Mouse (Mus musculus) thymus, postnatal 14 days (tissue): Measurements from ENCODE around the gene Trappc10.

ENCODE experiments used
- DNase-seq: peaks from one replicate; pipeline ENCODE4 v3.0.0; 2021

Gene Trappc10

DNA sequence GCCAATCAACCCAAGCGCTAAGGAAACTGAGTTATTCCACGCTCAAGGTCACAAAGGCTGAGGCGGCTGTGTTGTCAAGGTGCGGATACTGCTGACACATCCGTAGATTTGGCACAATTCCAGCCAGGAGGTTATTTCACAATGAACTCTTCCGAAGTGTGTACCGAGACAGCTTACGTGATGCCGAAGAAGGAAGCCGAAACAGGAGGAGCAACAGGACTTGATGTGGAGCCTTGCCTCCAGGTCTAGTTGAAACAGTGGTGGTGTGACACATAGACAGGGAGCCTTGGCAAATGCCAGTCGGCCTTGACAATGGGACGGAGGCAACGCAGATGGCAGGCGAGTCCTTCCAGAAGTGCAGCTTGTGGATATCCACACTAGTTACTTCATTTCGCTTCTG is 86.4 kb downstream of the Trappc10 start:
- no peak for DNase-seq

DNA sequence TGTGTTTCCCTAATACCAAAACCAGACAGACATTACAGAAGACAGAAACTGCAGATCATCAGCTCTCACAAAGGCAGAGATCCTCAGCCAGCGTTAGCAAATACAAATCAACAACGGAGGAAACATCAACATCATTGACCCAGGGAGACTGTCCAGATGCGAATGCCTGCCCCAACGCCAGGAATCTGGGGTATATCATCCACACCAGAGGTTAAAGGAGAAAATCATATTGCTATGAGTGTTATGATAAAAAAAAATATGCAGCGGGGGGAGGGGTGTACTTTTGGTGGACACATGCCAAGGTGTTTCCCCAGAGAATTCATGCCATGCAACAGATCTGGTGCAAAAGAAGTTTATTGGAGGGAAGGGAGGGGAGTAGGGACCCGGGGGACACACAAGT is 87.5 kb downstream of the Trappc10 start:
- no peak for DNase-seq

DNA sequence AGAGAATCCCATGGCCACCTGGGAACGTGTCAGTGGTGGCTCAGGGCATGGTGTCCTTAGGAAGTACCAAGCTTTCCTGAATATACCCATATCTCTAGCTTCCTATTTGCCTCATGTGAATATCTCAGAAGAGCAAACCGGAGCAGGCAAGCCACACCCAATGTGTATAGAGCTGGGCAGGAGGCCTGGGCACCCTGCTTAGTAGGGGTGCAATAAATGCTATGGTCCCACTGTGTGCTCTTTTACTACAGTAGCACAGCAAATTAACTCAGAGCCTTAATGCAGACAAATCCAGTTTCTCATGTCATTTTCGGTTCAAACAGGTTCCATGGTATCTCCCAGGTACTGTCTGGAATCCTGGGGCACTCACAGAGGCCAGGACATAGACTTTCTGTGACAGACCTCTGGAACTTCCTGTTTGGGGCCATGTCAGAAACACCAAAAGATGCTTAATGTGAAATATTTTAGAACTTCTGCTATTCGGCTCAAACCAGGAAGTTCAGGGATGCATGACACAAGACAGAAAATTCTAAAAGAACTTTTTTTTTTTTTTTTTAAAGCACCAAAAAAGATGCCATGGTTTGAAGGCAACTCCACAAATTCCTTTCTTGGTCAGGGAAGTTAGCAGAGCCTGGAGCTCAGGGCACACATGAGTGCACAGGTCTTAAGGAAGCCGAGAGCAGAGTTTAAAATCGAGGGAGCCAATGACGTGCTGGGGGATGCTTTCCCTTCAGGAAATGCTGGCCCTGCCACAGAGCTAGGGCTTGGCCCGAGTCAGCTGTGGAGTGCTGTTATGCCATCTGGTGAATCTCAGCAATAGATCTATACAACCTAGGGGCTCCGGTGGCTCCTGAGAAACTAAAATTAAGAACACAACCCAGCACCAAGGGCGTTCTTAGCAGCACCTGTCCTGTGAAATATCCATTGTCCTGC is 95.3 kb downstream of the Trappc10 start:
- DNase-seq, result no peak

DNA sequence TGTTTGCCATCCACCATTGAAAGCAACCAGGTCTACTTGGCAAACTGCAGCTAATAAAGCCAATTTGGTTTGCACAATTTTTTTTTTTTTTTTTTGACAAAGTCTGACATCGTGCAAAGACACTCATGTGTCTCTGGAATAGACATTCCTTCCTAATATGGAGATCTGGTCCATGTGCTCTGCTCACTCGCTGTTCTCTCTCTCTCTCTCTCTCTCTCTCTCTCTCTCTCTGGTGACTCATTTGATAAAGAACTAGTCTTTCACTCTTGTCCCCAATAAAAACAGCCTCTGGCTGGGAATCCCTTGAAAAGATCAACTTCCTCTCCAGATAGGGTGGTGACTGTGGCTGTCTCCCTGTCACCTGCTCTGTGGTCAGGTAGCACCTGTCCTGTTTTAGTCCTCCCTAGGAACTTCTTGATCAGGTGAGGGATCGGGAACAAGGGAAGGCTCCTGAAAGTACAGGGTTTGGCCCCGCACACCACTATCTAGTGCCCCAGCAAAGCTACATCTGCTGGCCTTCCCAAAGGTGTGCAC is 96.5 kb downstream of the Trappc10 start:
- no peak for DNase-seq

DNA sequence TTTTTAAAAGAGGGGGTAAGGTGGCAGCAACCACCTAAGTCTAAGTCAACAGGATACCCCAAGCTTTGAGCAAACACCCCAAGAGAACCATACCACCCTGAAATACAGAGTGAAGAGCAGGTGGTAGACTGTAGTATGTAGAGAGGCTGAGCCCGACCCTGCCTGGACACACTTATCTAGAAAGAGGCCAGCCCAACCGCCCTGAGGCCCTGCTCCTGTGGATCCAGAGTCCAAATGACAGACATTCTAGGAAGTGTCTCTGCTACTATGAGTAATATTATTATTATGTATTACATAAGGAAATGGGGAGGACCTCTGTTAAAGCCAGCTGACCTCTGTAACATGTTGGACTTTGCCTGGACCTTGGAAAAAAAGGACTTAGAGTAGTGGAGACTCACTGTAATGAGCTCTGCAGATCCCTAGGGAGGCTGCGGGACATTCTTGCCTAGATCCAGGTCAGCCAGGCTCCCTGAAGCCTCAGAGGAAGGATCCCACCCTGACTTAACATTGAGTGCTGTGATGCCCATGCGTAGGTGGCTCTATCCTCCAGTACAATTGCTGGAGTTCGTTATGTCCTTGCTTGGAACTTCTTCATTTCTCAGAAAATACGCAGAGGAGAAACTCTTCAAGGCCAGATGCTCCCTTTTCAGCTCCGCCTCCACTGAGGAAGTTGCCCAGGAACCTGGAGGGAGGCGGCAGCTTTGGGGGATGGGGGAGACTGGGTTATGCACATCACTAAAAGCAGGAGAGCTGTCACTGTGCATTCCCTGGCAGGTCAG is 100.5 kb downstream of the Trappc10 start:
- no peak for DNase-seq

DNA sequence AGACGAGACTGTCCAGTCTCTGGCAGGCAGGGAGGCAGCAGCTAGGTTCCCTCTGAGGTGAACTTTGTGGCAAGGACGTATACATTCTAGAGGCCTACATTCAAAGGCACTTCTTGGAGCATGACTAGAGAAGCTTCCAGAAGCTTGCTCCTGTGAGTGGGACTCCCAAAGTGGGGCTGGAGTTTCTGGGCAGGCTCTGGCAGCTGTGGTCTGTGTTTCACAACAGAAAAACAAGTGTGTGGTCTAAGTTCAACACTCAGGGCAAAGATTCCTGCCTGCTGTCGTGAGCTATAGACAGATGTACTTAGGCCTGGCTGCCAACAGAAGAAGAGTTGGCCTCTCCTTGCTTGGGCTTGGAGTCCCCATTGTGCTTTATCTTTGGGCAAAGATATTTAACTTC is 103.6 kb downstream of the Trappc10 start:
- no peak for DNase-seq

DNA sequence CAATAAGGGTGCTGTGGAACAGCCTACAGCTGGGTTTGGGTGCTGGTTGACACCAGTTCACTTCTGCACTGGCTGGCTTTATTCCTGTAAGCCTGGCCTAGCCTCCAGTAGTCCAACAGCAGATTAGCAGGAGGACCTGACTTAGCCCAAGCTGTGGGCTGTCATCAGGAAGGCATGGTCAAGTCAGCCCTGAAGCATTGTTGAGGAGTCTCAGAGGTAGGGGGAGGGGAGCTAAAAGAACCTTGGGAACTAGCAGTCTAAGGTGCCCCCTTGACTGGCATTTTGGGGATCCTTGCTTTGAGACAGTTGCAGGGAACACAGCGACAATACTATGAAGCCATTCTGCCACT is 104.2 kb downstream of the Trappc10 start:
- DNase-seq, result no peak

DNA sequence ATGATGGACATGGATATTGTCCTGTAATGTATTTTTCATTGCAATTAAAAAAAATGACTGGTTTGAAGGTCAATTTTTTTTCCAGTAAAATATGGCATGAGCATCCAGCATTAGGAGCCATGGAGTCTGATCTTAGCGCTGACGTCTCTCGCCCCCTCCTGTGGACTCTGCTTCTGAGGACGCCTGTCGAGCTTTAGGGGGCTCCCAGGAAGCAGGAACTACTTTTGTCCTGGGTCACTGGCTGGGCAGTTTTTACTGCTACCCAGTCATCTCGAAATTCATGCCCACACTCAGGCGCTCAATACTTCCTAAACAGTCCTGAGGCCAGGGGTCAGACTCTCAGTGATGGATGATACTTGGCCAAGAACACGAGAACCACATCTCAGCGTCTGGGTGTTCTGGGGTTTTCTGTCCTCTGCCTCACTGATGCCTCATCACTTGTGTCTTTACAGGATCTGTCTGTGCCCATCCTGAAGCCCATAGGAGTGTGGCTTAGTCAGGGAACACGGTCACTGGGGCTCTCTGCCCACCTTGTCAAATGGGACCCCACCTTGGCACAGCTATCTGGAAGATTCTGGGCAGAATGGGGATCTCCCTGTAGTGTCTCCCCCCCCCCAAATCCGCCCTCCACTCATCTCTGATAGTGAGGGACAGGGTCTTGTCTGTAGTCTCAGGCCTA is 104.7 kb downstream of the Trappc10 start:
- DNase-seq, result no peak

DNA sequence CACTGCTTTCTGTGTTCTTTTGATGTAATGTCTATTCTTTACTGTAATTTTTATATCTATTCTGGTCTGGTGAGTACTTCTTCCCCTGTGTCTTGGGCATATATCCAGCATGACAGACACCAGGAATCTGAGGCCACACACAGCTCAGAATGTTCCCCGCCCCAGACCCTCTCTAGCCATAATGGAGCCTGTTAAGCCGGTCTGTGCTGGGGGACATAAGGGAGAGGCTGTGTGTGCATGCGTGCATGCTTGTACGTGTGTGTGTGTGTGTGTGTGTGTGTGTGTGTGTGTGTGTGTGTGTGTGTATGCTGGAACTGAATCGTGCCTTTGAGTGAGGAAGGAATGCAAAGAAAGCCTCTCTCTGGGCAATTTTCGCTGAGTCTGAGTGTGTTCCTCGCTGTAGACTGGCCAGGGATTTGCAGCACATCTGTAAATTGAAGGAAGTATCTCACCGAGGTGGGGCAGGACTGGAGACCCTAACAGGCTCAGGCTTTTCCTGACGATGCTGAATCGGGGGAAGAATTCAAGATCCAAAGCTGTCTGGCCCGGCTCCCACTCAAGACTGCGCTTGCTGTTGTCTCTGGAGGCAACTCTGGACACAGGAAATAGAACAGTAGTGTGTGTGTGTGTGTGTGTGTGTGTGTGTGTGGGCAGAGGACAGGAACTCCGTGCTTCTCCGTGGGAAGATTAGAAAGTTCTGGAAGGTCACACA is 105.5 kb downstream of the Trappc10 start:
- no peak for DNase-seq

DNA sequence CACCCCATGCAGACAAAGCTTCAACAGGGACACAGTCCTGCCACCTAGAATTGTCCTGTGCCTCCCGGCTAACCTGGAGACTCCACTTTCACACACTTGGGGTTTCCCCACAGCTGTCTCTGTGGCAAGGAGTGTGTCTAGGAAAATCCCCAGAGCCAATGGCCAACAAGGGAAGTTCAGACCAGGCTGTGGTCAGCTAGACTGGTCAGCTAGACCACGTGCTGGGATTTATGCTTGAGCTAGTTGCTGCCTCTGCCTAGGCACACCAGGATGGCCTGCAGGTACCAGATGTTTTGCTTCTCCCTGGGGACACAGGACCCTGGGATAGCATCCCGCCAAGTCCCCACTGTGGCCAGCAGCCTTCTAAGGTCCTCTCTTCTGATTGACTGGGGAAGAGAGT is 107.2 kb downstream of the Trappc10 start:
- no peak for DNase-seq
